ENCODE assay signal across 26 mouse cellular contexts in genomic region chr8:110959071-110959780, GRCm38 (mm10). TPM values are rescaled to one million over a fixed set of nuclear protein-coding genes. Genes with fewer than 3 reads are reported as not detected.
A peak's percentile ranks its signal among the peaks of the same experiment; 100 is the strongest.
DNase-seq lines count a peak whose midpoint lies in the region; TF ChIP-seq lines count a peak whose summit lies in the region.
"Had no signal": no experiment of that assay in that cellular context is flagged by ENCODE, and none has a peak within 500 bp of the region (broad histone marks: within the 10 kb centered on the region; RNA-seq: fewer than 3 reads in every experiment).

No protein-coding gene starts in this region.

- DNase-seq in layer of hippocampus, adult 2 months (ENCODE audit: low spot score in 2 of 2): peak in 1 of 2 experiments; percentile 41
- no peak for DNase-seq in layer of hippocampus, postnatal 25 days (ENCODE audit: extremely low spot score in 1 of 2, low spot score in 1 of 2)
- DNase-seq in brain, embryonic 14.5 days (ENCODE audit: low read depth): peak; percentile 31
- peak; percentile 90 to 91 for DNase-seq in cerebellum, adult 18-20 months
- peak; percentile 85 to 92 for DNase-seq in cerebellum, postnatal 14 days
- no peak for DNase-seq in lung, postnatal 14 days
- no peak for DNase-seq in forebrain, embryonic 10.5 days (ENCODE audit: extremely low spot score, low spot score)
- DNase-seq: B cell, adult 2 months; gastrocnemius, postnatal 14 days; heart, adult 11 months; kidney, adult 9 months; kidney, postnatal 36 days; retina, postnatal 1 day; right cerebral cortex, postnatal 4 days; thymus, postnatal 36 days had no signal

- no peaks in the 10 kb centered on the region for H3K27me3 ChIP-seq in forebrain, embryonic 10.5 days (ENCODE audit: poor library complexity, severe bottlenecking)
- H3K27me3 ChIP-seq: CH12.LX; embryonic facial prominence, embryonic 13.5 days; limb, embryonic 15.5 days; midbrain, embryonic 15.5 days; neural tube, embryonic 12.5 days; Patski had no signal

- 0 out of 2 replicates have a peak, but pooled peaks cover 6% of the 10 kb centered on the region for H3K4me1 ChIP-seq in forebrain, embryonic 10.5 days

- H3K27ac ChIP-seq in layer of hippocampus, adult 2 months: peak overlapping the region; percentile 69
- no peak overlapping the region for H3K27ac ChIP-seq in forebrain, embryonic 10.5 days
- H3K27ac ChIP-seq: embryonic facial prominence, embryonic 13.5 days; hindbrain, postnatal 0 days; limb, embryonic 15.5 days; liver, embryonic 14.5 days; macrophage; midbrain, embryonic 15.5 days; neural tube, embryonic 12.5 days had no signal

- H3K9me3 ChIP-seq in forebrain, embryonic 10.5 days: no peaks in the 10 kb centered on the region
- H3K9me3 ChIP-seq: embryonic facial prominence, embryonic 13.5 days; G1E; limb, embryonic 15.5 days; midbrain, embryonic 15.5 days; neural tube, embryonic 12.5 days had no signal

- TF ChIP-seq CTCF in layer of hippocampus, adult 2 months (conservative IDR thresholded peaks at IDR 0.05): no peak
- no peak for TF ChIP-seq CTCF in brain, embryonic 14.5 days (IDR thresholded peaks at IDR 0.05; ENCODE audit: borderline replicate concordance, extremely low read depth, insufficient read depth, insufficient read length)

- H3K4me3 ChIP-seq in layer of hippocampus, adult 2 months: no peak overlapping the region
- no peak overlapping the region for H3K4me3 ChIP-seq in forebrain, embryonic 10.5 days
- H3K4me3 ChIP-seq: embryonic facial prominence, embryonic 13.5 days; erythroblast, embryonic 14.5 days; limb, embryonic 15.5 days; midbrain, embryonic 15.5 days; neural tube, embryonic 12.5 days had no signal

- WGBS in forebrain, embryonic 10.5 days: 95% methylated on average over 12 of the region's 12 CpGs

- TF ChIP-seq POLR2A in brain, embryonic 14.5 days (IDR thresholded peaks at IDR 0.05; ENCODE audit: borderline replicate concordance, extremely low read depth, insufficient read depth, insufficient read length, poor library complexity, severe bottlenecking): no peak

- peaks cover 69% of the 10 kb centered on the region for H3K36me3 ChIP-seq in forebrain, embryonic 10.5 days (replicated peaks)

RNA-seq across cellular contexts. Expression of gene Ddx19a, which starts 38.4 kb away (rescaled TPM):
- total RNA-seq in layer of hippocampus, adult 2 months (2021): 10 to 100 TPM; 29.8 to 32.8 TPM
- 10 to 100 TPM; 26.4 to 32.6 TPM for total RNA-seq in layer of hippocampus, postnatal 25 days (2021)
- 43.5 and 47.2 TPM in 2 replicates for polyA plus RNA-seq in brain, embryonic 14.5 days (2012; rRNA removed)
- polyA plus RNA-seq in forebrain, embryonic 10.5 days (2016; fragmentation: Nextera tagmentation; extraction: Ambion mirVana): 27.4 and 27.6 TPM in 2 replicates

RNA-seq across cellular contexts. Expression of gene St3gal2, which starts 39.5 kb away (rescaled TPM):
- 100 to 1,000 TPM in 1 of 2 experiments, 10 to 100 TPM in 1; 95.1 to 104 TPM for total RNA-seq in layer of hippocampus, adult 2 months (2021)
- total RNA-seq in layer of hippocampus, postnatal 25 days (2021): 100 to 1,000 TPM in 1 of 2 experiments, 10 to 100 TPM in 1; 95.8 to 101 TPM
- polyA plus RNA-seq in brain, embryonic 14.5 days (2012; rRNA removed): 30.1 and 39.7 TPM in 2 replicates
- polyA plus RNA-seq in forebrain, embryonic 10.5 days (2016; fragmentation: Nextera tagmentation; extraction: Ambion mirVana): 24.4 and 24.5 TPM in 2 replicates

RNA-seq across cellular contexts. Expression of gene Fuk, which starts 56.9 kb away (rescaled TPM):
- 10 to 100 TPM; 23.5 to 29.0 TPM for total RNA-seq in layer of hippocampus, adult 2 months (2021)
- total RNA-seq in layer of hippocampus, postnatal 25 days (2021): 10 to 100 TPM; 20.9 to 23.1 TPM
- 12.4 and 15.8 TPM in 2 replicates for polyA plus RNA-seq in brain, embryonic 14.5 days (2012; rRNA removed)
- 13.5 and 13.8 TPM in 2 replicates for polyA plus RNA-seq in forebrain, embryonic 10.5 days (2016; fragmentation: Nextera tagmentation; extraction: Ambion mirVana)

Comparison
In these comparisons a context has a peak if more than half of its experiments do, and no peak if none do; other contexts are left out.
1. DNase-seq: peak in brain, embryonic 14.5 days (single experiment), cerebellum, adult 18-20 months (2 of 2) and cerebellum, postnatal 14 days (2 of 2); none in layer of hippocampus, postnatal 25 days (0 of 2), lung, postnatal 14 days (single experiment) and forebrain, embryonic 10.5 days (single experiment).